Mouse (Mus musculus): Measurements from ENCODE around the gene Iqcd.

The Iqcd gene

GRCm38 (mm10) chr5:120656281-120656751 is 67.5 kb downstream of the Iqcd start:
- in situ Hi-C loops (cut with MboI; ENCODE audit: low sequenced_read_pairs) = no loop called here

All from CH12F3 (cell line).